Mouse (Mus musculus): ENCODE measurements around the gene Duox1. TPM values are rescaled to one million over a fixed set of nuclear protein-coding genes. Genes with fewer than 3 reads are reported as not detected.
A peak's percentile ranks its signal among the peaks of the same experiment; 100 is the strongest.

Duox1 gene
- total and polyA plus RNA-seq, 2 experiments from 2014 or later, result 0.16 to 0.33 TPM

GRCm38 (mm10) chr2:122301081-122301920 is 14.2 kb upstream of the Duox1 start:
- Histone ChIP-seq H3K9ac (replicated peaks; ENCODE audit: low read length, poor library complexity, severe bottlenecking) (peak overlapping the region; percentile 42; the same call in 1 of the 2 replicates), H3K9me3 (ENCODE audit: low read length) (no peaks in the 10 kb centered on the region), H3K27ac (ENCODE audit: low read depth, low read length) (no peak overlapping the region), H3K4me1 (ENCODE audit: insufficient read depth, low read length) (peaks cover 20% of the 10 kb centered on the region), H3K27me3 (ENCODE audit: insufficient read depth, low read length) (peaks cover 54% of the 10 kb centered on the region), H3K36me3 (ENCODE audit: insufficient read depth, low read length) (no peaks in the 10 kb centered on the region), H3K4me3 (ENCODE audit: low read depth, low read length) (peak overlapping the region; percentile 39), H3K4me2 (ENCODE audit: low read depth, low read length, poor library complexity, severe bottlenecking) (peak overlapping the region; percentile 74)
- 1% methylated on average over 44 of the region's 48 CpGs for WGBS
- TF ChIP-seq CTCF (IDR thresholded peaks at IDR 0.05), result peak; percentile 40
- peak; percentile 26 for ATAC-seq (ENCODE audit: low FRiP score)
- peak; percentile 56 for DNase-seq (ENCODE audit: low spot score)

- peaks cover 51% of the 10 kb centered on the region for H3K27me3 ChIP-seq (ENCODE audit: insufficient read depth, low read length)
Measured at GRCm38 (mm10) chr2:122301921-122302573, 13.4 kb upstream of the Duox1 start.

GRCm38 (mm10) chr2:122302574-122303241 is 12.8 kb upstream of the Duox1 start:
- H3K4me3 ChIP-seq (ENCODE audit: low read depth, low read length), result no peak overlapping the region
- 9% methylated on average over 9 of the region's 9 CpGs for WGBS
- no peak overlapping the region for H3K27ac ChIP-seq (ENCODE audit: low read depth, low read length)
- H3K4me1 ChIP-seq (ENCODE audit: insufficient read depth, low read length), result peaks cover 16% of the 10 kb centered on the region
- no peaks in the 10 kb centered on the region for H3K9me3 ChIP-seq (ENCODE audit: low read length)
- ATAC-seq (ENCODE audit: low FRiP score) (peak; percentile 57; the same call in 1 of the 2 replicates), DNase-seq (ENCODE audit: low spot score) (peak; percentile 89)
- H3K4me2 ChIP-seq (ENCODE audit: low read depth, low read length, poor library complexity, severe bottlenecking), result peak overlapping the region; percentile 74
- no peak overlapping the region for H3K9ac ChIP-seq (replicated peaks; ENCODE audit: low read length, poor library complexity, severe bottlenecking)
- no peaks in the 10 kb centered on the region for H3K36me3 ChIP-seq (ENCODE audit: insufficient read depth, low read length)
- H3K27me3 ChIP-seq (ENCODE audit: insufficient read depth, low read length), result peaks cover 45% of the 10 kb centered on the region
- peak; percentile 80 for TF ChIP-seq CTCF (IDR thresholded peaks at IDR 0.05)

More at GRCm38 (mm10) chr2:122301921-122302573, 13.4 kb upstream of the Duox1 start:
- no peak for TF ChIP-seq CTCF (IDR thresholded peaks at IDR 0.05)
- H3K36me3 ChIP-seq (ENCODE audit: insufficient read depth, low read length), result no peaks in the 10 kb centered on the region
- no peak overlapping the region for H3K27ac ChIP-seq (ENCODE audit: low read depth, low read length)
- DNase-seq (ENCODE audit: low spot score) (no peak), ATAC-seq (ENCODE audit: low FRiP score) (no peak)
- H3K4me2 ChIP-seq (ENCODE audit: low read depth, low read length, poor library complexity, severe bottlenecking), result peak overlapping the region; percentile 74
- peaks cover 20% of the 10 kb centered on the region for H3K4me1 ChIP-seq (ENCODE audit: insufficient read depth, low read length)
- peak overlapping the region; percentile 42; the same call in 1 of the 2 replicates for H3K9ac ChIP-seq (replicated peaks; ENCODE audit: low read length, poor library complexity, severe bottlenecking)
- peak overlapping the region; percentile 39 for H3K4me3 ChIP-seq (ENCODE audit: low read depth, low read length)
- no peaks in the 10 kb centered on the region for H3K9me3 ChIP-seq (ENCODE audit: low read length)
- 7% methylated on average over 23 of the region's 23 CpGs for WGBS

- DNase-seq (ENCODE audit: low spot score), result no peak
- peaks cover 27% of the 10 kb centered on the region for H3K27me3 ChIP-seq (ENCODE audit: insufficient read depth, low read length)
- WGBS, result 91% methylated on average over 6 of the region's 6 CpGs
Measured at GRCm38 (mm10) chr2:122304544-122304943, 10.9 kb upstream of the Duox1 start.

GRCm38 (mm10) chr2:122305097-122305892 is 10.2 kb upstream of the Duox1 start:
- ATAC-seq (ENCODE audit: low FRiP score) (no peak), DNase-seq (ENCODE audit: low spot score) (no peak)
- Histone ChIP-seq H3K27me3 (ENCODE audit: insufficient read depth, low read length) (peaks cover 19% of the 10 kb centered on the region), H3K4me3 (ENCODE audit: low read depth, low read length) (no peak overlapping the region), H3K4me2 (ENCODE audit: low read depth, low read length, poor library complexity, severe bottlenecking) (no peak overlapping the region), H3K4me1 (ENCODE audit: insufficient read depth, low read length) (peaks cover 4% of the 10 kb centered on the region; the same call in 1 of the 2 replicates), H3K36me3 (ENCODE audit: insufficient read depth, low read length) (no peaks in the 10 kb centered on the region), H3K27ac (ENCODE audit: low read depth, low read length) (no peak overlapping the region), H3K9ac (replicated peaks; ENCODE audit: low read length, poor library complexity, severe bottlenecking) (no peak overlapping the region), H3K9me3 (ENCODE audit: low read length) (no peaks in the 10 kb centered on the region)
- no peak for TF ChIP-seq CTCF (IDR thresholded peaks at IDR 0.05)
- 89% methylated on average over 16 of the region's 16 CpGs for WGBS

More at GRCm38 (mm10) chr2:122304544-122304943, 10.9 kb upstream of the Duox1 start:
- TF ChIP-seq CTCF (IDR thresholded peaks at IDR 0.05), result no peak
- H3K4me3 ChIP-seq (ENCODE audit: low read depth, low read length), result no peak overlapping the region
- H3K9me3 ChIP-seq (ENCODE audit: low read length), result no peaks in the 10 kb centered on the region
- peaks cover 4% of the 10 kb centered on the region; the same call in 1 of the 2 replicates for H3K4me1 ChIP-seq (ENCODE audit: insufficient read depth, low read length)
- H3K27ac ChIP-seq (ENCODE audit: low read depth, low read length), result no peak overlapping the region
- no peak overlapping the region for H3K4me2 ChIP-seq (ENCODE audit: low read depth, low read length, poor library complexity, severe bottlenecking)
- ATAC-seq (ENCODE audit: low FRiP score), result no peak
- no peak overlapping the region for H3K9ac ChIP-seq (replicated peaks; ENCODE audit: low read length, poor library complexity, severe bottlenecking)
- H3K36me3 ChIP-seq (ENCODE audit: insufficient read depth, low read length), result no peaks in the 10 kb centered on the region

All from midbrain, postnatal 0 days (tissue).